8 mouse cellular contexts compared by ENCODE assay signal in genomic region chr17:25256140-25256754, GRCm38 (mm10). TPM values are rescaled to one million over a fixed set of nuclear protein-coding genes. Genes with fewer than 3 reads are reported as not detected.
DNase-seq lines count a peak whose midpoint lies in the region; ATAC-seq and TF ChIP-seq lines count a peak whose summit lies in the region.

Gene Baiap3, minus strand, starts transcription at chr17:25256364.

- WGBS in hindbrain, embryonic 15.5 days: 5% methylated on average over 35 of the region's 35 CpGs
- WGBS in lung, embryonic 15.5 days: 4% methylated on average over 27 of the region's 35 CpGs
- WGBS in stomach, embryonic 16.5 days: 4% methylated on average over 34 of the region's 35 CpGs

- 0 out of 2 replicates have a peak, but pooled peaks cover 7% of the 10 kb centered on the region for H3K36me3 ChIP-seq in hindbrain, embryonic 15.5 days
- peaks cover 17% of the 10 kb centered on the region for H3K36me3 ChIP-seq in lung, embryonic 15.5 days
- H3K36me3 ChIP-seq in stomach, embryonic 16.5 days (ENCODE audit: control insufficient read depth, insufficient read depth, low read length): no peaks in the 10 kb centered on the region

- no peak for DNase-seq in layer of hippocampus, postnatal 10 days (ENCODE audit: low spot score in 2 of 2)
- DNase-seq in layer of hippocampus, adult 11-12 months (ENCODE audit: low spot score): no peak
- peak; percentile 25 for DNase-seq in brain, embryonic 14.5 days (ENCODE audit: low read depth)
- no peak for DNase-seq in spleen, adult 12 weeks (ENCODE audit: low spot score)

- peak; percentile 47 for ATAC-seq in hindbrain, embryonic 15.5 days (ENCODE audit: low FRiP score, low read depth)
- peak; percentile 68 for ATAC-seq in lung, embryonic 15.5 days (ENCODE audit: borderline replicate concordance, extremely low read depth, low FRiP score, low TSS enrichment)
- peak; percentile 39; the same call in 1 of the 2 replicates for ATAC-seq in stomach, embryonic 16.5 days (ENCODE audit: insufficient read depth, low FRiP score)
- ATAC-seq in frontal cortex, adult (ENCODE audit: low TSS enrichment): no peak

- TF ChIP-seq CTCF in brain, embryonic 14.5 days (IDR thresholded peaks at IDR 0.05; ENCODE audit: borderline replicate concordance, extremely low read depth, insufficient read depth, insufficient read length): no peak

- no peaks in the 10 kb centered on the region for H3K9me3 ChIP-seq in hindbrain, embryonic 15.5 days
- no peaks in the 10 kb centered on the region for H3K9me3 ChIP-seq in lung, embryonic 15.5 days
- H3K9me3 ChIP-seq in stomach, embryonic 16.5 days (replicated peaks; ENCODE audit: control insufficient read depth, low read length): no peaks in the 10 kb centered on the region

- no peak within 1 kb of the TSS for H3K27ac ChIP-seq in hindbrain, embryonic 15.5 days (replicated peaks)
- no peak within 1 kb of the TSS for H3K27ac ChIP-seq in lung, embryonic 15.5 days
- no peak within 1 kb of the TSS for H3K27ac ChIP-seq in stomach, embryonic 16.5 days (ENCODE audit: low read length)

- peak within 1 kb of the TSS; percentile 62 for H3K4me2 ChIP-seq in hindbrain, embryonic 15.5 days
- peak within 1 kb of the TSS; percentile 61 for H3K4me2 ChIP-seq in lung, embryonic 15.5 days
- peak within 1 kb of the TSS; percentile 64 for H3K4me2 ChIP-seq in stomach, embryonic 16.5 days (ENCODE audit: low read depth, low read length)

- H3K27me3 ChIP-seq in hindbrain, embryonic 15.5 days: peaks cover 13% of the 10 kb centered on the region
- peaks cover 33% of the 10 kb centered on the region for H3K27me3 ChIP-seq in lung, embryonic 15.5 days
- peaks cover 5% of the 10 kb centered on the region; the same call in 1 of the 2 replicates for H3K27me3 ChIP-seq in stomach, embryonic 16.5 days (ENCODE audit: control insufficient read depth, insufficient read depth, low read length)

- H3K9ac ChIP-seq in hindbrain, embryonic 15.5 days: peak within 1 kb of the TSS; percentile 3; the same call in 1 of the 2 replicates
- no peak within 1 kb of the TSS for H3K9ac ChIP-seq in lung, embryonic 15.5 days
- peak within 1 kb of the TSS; percentile 64 for H3K9ac ChIP-seq in stomach, embryonic 16.5 days (ENCODE audit: low read length)

- TF ChIP-seq POLR2A in brain, embryonic 14.5 days (IDR thresholded peaks at IDR 0.05; ENCODE audit: borderline replicate concordance, extremely low read depth, insufficient read depth, insufficient read length, poor library complexity, severe bottlenecking): no peak

- peak within 1 kb of the TSS; percentile 31 for H3K4me3 ChIP-seq in hindbrain, embryonic 15.5 days
- peak within 1 kb of the TSS; percentile 36 for H3K4me3 ChIP-seq in lung, embryonic 15.5 days
- H3K4me3 ChIP-seq in stomach, embryonic 16.5 days (replicated peaks; ENCODE audit: low read length): peak within 1 kb of the TSS; percentile 44

- H3K4me1 ChIP-seq in hindbrain, embryonic 15.5 days (replicated peaks): peaks cover 52% of the 10 kb centered on the region
- H3K4me1 ChIP-seq in lung, embryonic 15.5 days: peaks cover 11% of the 10 kb centered on the region
- peaks cover 15% of the 10 kb centered on the region; the same call in 1 of the 2 replicates for H3K4me1 ChIP-seq in stomach, embryonic 16.5 days (ENCODE audit: control insufficient read depth, insufficient read depth, low read length)

RNA-seq across cellular contexts. Expression of gene Baiap3, which starts in this region (rescaled TPM):
- 10 to 100 TPM; 13.7 to 14.6 TPM for total RNA-seq in layer of hippocampus, postnatal 10 days (2021)
- polyA plus RNA-seq in brain, embryonic 14.5 days (2012; rRNA removed): 15.6 and 16.6 TPM in 2 replicates
- polyA plus RNA-seq in hindbrain, embryonic 15.5 days (2015; fragmentation: Nextera tagmentation; extraction: Ambion mirVana): 19.6 and 20.4 TPM in 2 replicates
- polyA plus RNA-seq in lung, embryonic 15.5 days (2015; fragmentation: Nextera tagmentation; extraction: Ambion mirVana): 0.91 and 1.2 TPM in 2 replicates
- polyA plus RNA-seq in stomach, embryonic 16.5 days (2015; fragmentation: Nextera tagmentation; extraction: Ambion mirVana): 4.3 and 5.2 TPM in 2 replicates
